ENCODE assay signal across 8 mouse cellular contexts in genomic region chr5:143180255-143181076, GRCm38 (mm10). TPM values are rescaled to one million over a fixed set of nuclear protein-coding genes. Genes with fewer than 3 reads are reported as not detected.
DNase-seq lines count a peak whose midpoint lies in the region; ATAC-seq and TF ChIP-seq lines count a peak whose summit lies in the region.

Gene Rbak (minus strand): TSS chr5:143180775.
Gene Spdye4b (plus strand): TSS chr5:143181017.

- ATAC-seq in G1E (ENCODE audit: extremely low read depth, insufficient number of reproducible peaks, low FRiP score, poor library complexity, severe bottlenecking) = peak; percentile 93
- peak; percentile 99 for ATAC-seq in forebrain, postnatal 0 days
- ATAC-seq in lung, embryonic 15.5 days (ENCODE audit: borderline replicate concordance, extremely low read depth, low FRiP score, low TSS enrichment) = peak; percentile 93

- H3K4me2 ChIP-seq in forebrain, postnatal 0 days (ENCODE audit: low read depth) = peak within 1 kb of the TSS; percentile 81
- peak within 1 kb of the TSS; percentile 87 for H3K4me2 ChIP-seq in lung, embryonic 15.5 days

- peak within 1 kb of the TSS; percentile 85 for H3K9ac ChIP-seq in forebrain, postnatal 0 days
- H3K9ac ChIP-seq in lung, embryonic 15.5 days = peak within 1 kb of the TSS; percentile 94

- H3K4me1 ChIP-seq in G1E (ENCODE audit: insufficient read depth, low read depth, low read length) = peaks cover 24% of the 10 kb centered on the region
- H3K4me1 ChIP-seq in cerebellum, adult 2 months (ENCODE audit: control insufficient read depth, insufficient read depth, low read length) = peaks cover 2% of the 10 kb centered on the region
- peaks cover 4% of the 10 kb centered on the region; the same call in 1 of the 2 replicates for H3K4me1 ChIP-seq in forebrain, postnatal 0 days (ENCODE audit: insufficient read depth)
- H3K4me1 ChIP-seq in lung, embryonic 15.5 days = peaks cover 13% of the 10 kb centered on the region

- H3K27ac ChIP-seq in cerebellum, adult 2 months (ENCODE audit: insufficient read depth, low read length) = peak within 1 kb of the TSS; percentile 67
- H3K27ac ChIP-seq in forebrain, postnatal 0 days (ENCODE audit: low read depth, low read length) = peak within 1 kb of the TSS; percentile 93
- peak within 1 kb of the TSS; percentile 82 for H3K27ac ChIP-seq in lung, embryonic 15.5 days

- under 1% methylated on average over 58 of the region's 58 CpGs for WGBS in cerebellum, adult 2 months
- 2% methylated on average over 52 of the region's 58 CpGs for WGBS in forebrain, postnatal 0 days
- under 1% methylated on average over 57 of the region's 58 CpGs for WGBS in lung, embryonic 15.5 days

- H3K27me3 ChIP-seq in G1E (ENCODE audit: insufficient read depth, low read length) = peaks cover 6% of the 10 kb centered on the region; the same call in 1 of the 2 replicates
- no peaks in the 10 kb centered on the region for H3K27me3 ChIP-seq in cerebellum, adult 2 months (ENCODE audit: control insufficient read depth, insufficient read depth, low read length)
- no peaks in the 10 kb centered on the region for H3K27me3 ChIP-seq in forebrain, postnatal 0 days (ENCODE audit: insufficient read depth, low read length)
- no peaks in the 10 kb centered on the region for H3K27me3 ChIP-seq in lung, embryonic 15.5 days

- H3K4me3 ChIP-seq in G1E (ENCODE audit: low read depth, low read length) = peak within 1 kb of the TSS; percentile 76
- H3K4me3 ChIP-seq in cerebellum, adult 2 months (replicated peaks; ENCODE audit: insufficient read depth, low read depth, low read length) = peak within 1 kb of the TSS; percentile 64
- peak within 1 kb of the TSS; percentile 79 for H3K4me3 ChIP-seq in forebrain, postnatal 0 days (ENCODE audit: low read depth, low read length)
- peak within 1 kb of the TSS; percentile 83 for H3K4me3 ChIP-seq in lung, embryonic 15.5 days

- TF ChIP-seq CTCF in G1E (IDR thresholded peaks at IDR 0.05; ENCODE audit: low read depth, low read length) = no peak
- no peak for TF ChIP-seq CTCF in cerebellum, adult 2 months (IDR thresholded peaks at IDR 0.05; ENCODE audit: borderline replicate concordance, insufficient read depth, low read depth, low read length)
- TF ChIP-seq CTCF in forebrain, postnatal 0 days (IDR thresholded peaks at IDR 0.05; ENCODE audit: low read depth) = peak; percentile 32

- peaks cover 36% of the 10 kb centered on the region for H3K36me3 ChIP-seq in G1E (replicated peaks)
- peaks cover 29% of the 10 kb centered on the region for H3K36me3 ChIP-seq in forebrain, postnatal 0 days (ENCODE audit: insufficient read depth)
- peaks cover 30% of the 10 kb centered on the region for H3K36me3 ChIP-seq in lung, embryonic 15.5 days

- H3K9me3 ChIP-seq in G1E (replicated peaks) = peaks cover 10% of the 10 kb centered on the region
- no peaks in the 10 kb centered on the region for H3K9me3 ChIP-seq in forebrain, postnatal 0 days (ENCODE audit: low read length)
- no peaks in the 10 kb centered on the region; the same call in 1 of the 2 replicates for H3K9me3 ChIP-seq in lung, embryonic 15.5 days

- peak; percentile 84 for TF ChIP-seq POLR2A in cerebellum, adult 2 months (IDR thresholded peaks at IDR 0.05; ENCODE audit: borderline replicate concordance, insufficient read depth, low read length)

- DNase-seq in G1E (ENCODE audit: low spot score) = peak; percentile 86
- peak; percentile 94 to 96 for DNase-seq in cerebellum, adult 2 months
- peak; percentile 97 for DNase-seq in forebrain, postnatal 0 days
- DNase-seq in heart, postnatal 4 days = peak; percentile 91
- peak; percentile 94 to 95 for DNase-seq in layer of hippocampus, adult 8-10 months (ENCODE audit: low spot score in 2 of 2)
- DNase-seq in ovary, adult 18-20 months (ENCODE audit: low spot score) = peak; percentile 92
- peak; percentile 95 for DNase-seq in thymus, postnatal 0 days (ENCODE audit: low spot score)

RNA-seq across cellular contexts. Expression of gene Rbak, which starts in this region (rescaled TPM):
- total RNA-seq in G1E (2014; fragmentation: Nextera tagmentation) (21.4 and 26.6 TPM in 2 replicates), G1E (2017) (19.8 and 21.5 TPM in 2 replicates)
- polyA plus RNA-seq in G1E (2012) = 3.0 TPM in 2 replicates
- polyA plus RNA-seq in cerebellum, adult 2 months (2012; rRNA removed) = 13.3 and 13.8 TPM in 2 replicates
- total RNA-seq in forebrain, postnatal 0 days (2014; rRNA removed) = 19.9 and 22.6 TPM in 2 replicates
- polyA plus RNA-seq in forebrain, postnatal 0 days (2015; fragmentation: Nextera tagmentation; extraction: Ambion mirVana) = 7.5 and 9.7 TPM in 2 replicates
- total RNA-seq in heart, postnatal 4 days (2021) = 1 to 10 TPM; 8.3 to 9.4 TPM
- total RNA-seq in layer of hippocampus, adult 8-10 months (2022) = 10 to 100 TPM; 12.4 to 15.1 (median 13.8) TPM
- polyA plus RNA-seq in lung, embryonic 15.5 days (2015; fragmentation: Nextera tagmentation; extraction: Ambion mirVana) = 11.8 and 12.2 TPM in 2 replicates
- polyA plus RNA-seq in thymus, postnatal 0 days (2015; fragmentation: Nextera tagmentation; extraction: Ambion mirVana) = 8.2 and 9.1 TPM in 2 replicates

RNA-seq across cellular contexts. Expression of gene Spdye4b, which starts in this region (rescaled TPM):
- 0.53 TPM in 1 of 2 replicates, not detected in the other for total RNA-seq in G1E (2014; fragmentation: Nextera tagmentation)
- 0.05 and 0.17 TPM in 2 replicates for total RNA-seq in G1E (2017)
- not detected in 2 replicates for polyA plus RNA-seq in G1E (2012)
- polyA plus RNA-seq in cerebellum, adult 2 months (2012; rRNA removed) = not detected in 2 replicates
- total RNA-seq in forebrain, postnatal 0 days (2014; rRNA removed) = 0.62 TPM in 1 of 2 replicates, not detected in the other
- polyA plus RNA-seq in forebrain, postnatal 0 days (2015; fragmentation: Nextera tagmentation; extraction: Ambion mirVana) = not detected in 2 replicates
- total RNA-seq in heart, postnatal 4 days (2021) = not detected
- not detected for total RNA-seq in layer of hippocampus, adult 8-10 months (2022)
- not detected in 2 replicates for polyA plus RNA-seq in lung, embryonic 15.5 days (2015; fragmentation: Nextera tagmentation; extraction: Ambion mirVana)
- polyA plus RNA-seq in thymus, postnatal 0 days (2015; fragmentation: Nextera tagmentation; extraction: Ambion mirVana) = 0.08 TPM in 1 of 2 replicates, not detected in the other

Comparison
In these comparisons a context has a peak if more than half of its experiments do, and no peak if none do; other contexts are left out.
1. Peak in every context shown above with its lines: DNase-seq, ATAC-seq, H3K4me3 ChIP-seq and H3K27ac ChIP-seq.